Mouse (Mus musculus) liver, postnatal 0 days (tissue): Measurements from ENCODE around the gene Atp5d.

Source experiments
- CTCF ChIP-seq: sonication (generic); IDR thresholded peaks from 2 replicates; pipeline ENCODE4 v1.5.1; 2016; ENCODE audit warnings: antibody characterized with exemption, low read depth
- EP300 ChIP-seq: IDR thresholded peaks from 2 replicates; pipeline ENCODE4 v1.6.1; 2016; ENCODE audit warnings: antibody characterized with exemption, low read depth, mild to moderate bottlenecking

GRCm38 (mm10) chr10:80158307-80158986, 20.0 kb downstream of the Atp5d start:
- TF ChIP-seq EP300: 0 out of 2 replicates have a peak, but pooled peaks have one; percentile 23
- no peak for TF ChIP-seq CTCF
